15 mouse cellular contexts compared by ENCODE assay signal in genomic region chr4:56892501-56893115, GRCm38 (mm10). TPM values are rescaled to one million over a fixed set of nuclear protein-coding genes. Genes with fewer than 3 reads are reported as not detected.
DNase-seq lines count a peak whose midpoint lies in the region; ATAC-seq lines count a peak whose summit lies in the region.
"Had no signal": no experiment of that assay in that cellular context is flagged by ENCODE, and none has a peak within 500 bp of the region (broad histone marks: within the 10 kb centered on the region; RNA-seq: fewer than 3 reads in every experiment).

No protein-coding gene starts in this region.

- DNase-seq in CD4-positive, CD25-positive, alpha-beta regulatory T cell, adult 2 months (ENCODE audit: low read depth, low spot score), result peak; percentile 15
- peak; percentile 13 for DNase-seq in lung, postnatal 25 days (ENCODE audit: low spot score)
- DNase-seq in lung, postnatal 36 days, result no peak
- DNase-seq in splenic B cell, adult 2 months (ENCODE audit: low read depth, low spot score), result peak; percentile 68
- DNase-seq in thymus, adult 18-20 months, result no peak
- no peak for DNase-seq in kidney, postnatal 36 days
- DNase-seq: adrenal gland, postnatal 36 days; cerebellum, adult 9-10 months; heart, adult 2 months had no signal

- H3K4me1 ChIP-seq in intestine, embryonic 16.5 days (ENCODE audit: control insufficient read depth, insufficient read depth, low read length), result no peaks in the 10 kb centered on the region
- H3K4me1 ChIP-seq: embryonic facial prominence, embryonic 15.5 days; forebrain, embryonic 15.5 days; limb, embryonic 12.5 days had no signal

- no peak overlapping the region for H3K4me3 ChIP-seq in intestine, embryonic 16.5 days (ENCODE audit: low read length)
- H3K4me3 ChIP-seq: embryonic facial prominence, embryonic 15.5 days; forebrain, embryonic 15.5 days; heart, adult 2 months; limb, embryonic 12.5 days had no signal

- 75% methylated on average over 6 of the region's 6 CpGs for WGBS in intestine, embryonic 16.5 days

- H3K36me3 ChIP-seq in intestine, embryonic 16.5 days (ENCODE audit: control insufficient read depth, insufficient read depth, low read length), result 0 out of 2 replicates have a peak, but pooled peaks cover 4% of the 10 kb centered on the region
- peaks cover 5% of the 10 kb centered on the region; the same call in 1 of the 2 replicates for H3K36me3 ChIP-seq in splenic B cell, adult 2 months (ENCODE audit: control insufficient read depth, insufficient read depth, low read length, poor library complexity, severe bottlenecking)

- peak overlapping the region; percentile 27; the same call in 1 of the 2 replicates for H3K4me2 ChIP-seq in intestine, embryonic 16.5 days (ENCODE audit: low read depth, low read length)
- H3K4me2 ChIP-seq: embryonic facial prominence, embryonic 15.5 days; forebrain, embryonic 15.5 days; limb, embryonic 12.5 days had no signal

- H3K27me3 ChIP-seq in intestine, embryonic 16.5 days (replicated peaks; ENCODE audit: control insufficient read depth, insufficient read depth, low read length), result no peaks in the 10 kb centered on the region
- H3K27me3 ChIP-seq in splenic B cell, adult 2 months (ENCODE audit: control insufficient read depth, insufficient read depth, low read length, poor library complexity, severe bottlenecking), result no peaks in the 10 kb centered on the region
- H3K27me3 ChIP-seq: embryonic facial prominence, embryonic 15.5 days; forebrain, embryonic 15.5 days; limb, embryonic 12.5 days had no signal

- H3K9me3 ChIP-seq in intestine, embryonic 16.5 days (ENCODE audit: control insufficient read depth, low read length), result no peaks in the 10 kb centered on the region
- H3K9me3 ChIP-seq: embryonic facial prominence, embryonic 15.5 days; forebrain, embryonic 15.5 days; limb, embryonic 12.5 days had no signal

- no peak overlapping the region for H3K9ac ChIP-seq in intestine, embryonic 16.5 days (ENCODE audit: low read depth, low read length)
- H3K9ac ChIP-seq: embryonic facial prominence, embryonic 15.5 days; forebrain, embryonic 15.5 days; limb, embryonic 12.5 days had no signal

- H3K27ac ChIP-seq in intestine, embryonic 16.5 days (ENCODE audit: low read length), result peak overlapping the region; percentile 69
- H3K27ac ChIP-seq: embryonic facial prominence, embryonic 15.5 days; forebrain, embryonic 15.5 days; heart, adult 2 months; limb, embryonic 12.5 days; macrophage had no signal

- ATAC-seq in CD4-positive, CD25-positive, alpha-beta regulatory T cell, adult 4 months, result no peak
- peak; percentile 83 for ATAC-seq in intestine, embryonic 16.5 days
- ATAC-seq: forebrain, embryonic 15.5 days had no signal

RNA-seq across cellular contexts. Expression of gene Ctnnal1, which starts 27.6 kb away (rescaled TPM):
- polyA plus RNA-seq in CD4-positive, CD25-positive, alpha-beta regulatory T cell, adult 4 months (2017; shearing (Covaris generic)), result 1 to 10 TPM; 1.2 to 1.3 TPM
- 17.7 and 19.3 TPM in 2 replicates for polyA plus RNA-seq in intestine, embryonic 16.5 days (2015; fragmentation: Nextera tagmentation; extraction: Ambion mirVana)

RNA-seq across cellular contexts. Expression of gene Tmem245, which starts 54.6 kb away (rescaled TPM):
- polyA plus RNA-seq in CD4-positive, CD25-positive, alpha-beta regulatory T cell, adult 4 months (2017; shearing (Covaris generic)), result 1 to 10 TPM; 5.7 to 6.7 TPM
- polyA plus RNA-seq in intestine, embryonic 16.5 days (2015; fragmentation: Nextera tagmentation; extraction: Ambion mirVana), result 6.3 and 6.7 TPM in 2 replicates

Comparison
In these comparisons a context has a peak if more than half of its experiments do, and no peak if none do; other contexts are left out.
1. DNase-seq: peak in CD4-positive, CD25-positive, alpha-beta regulatory T cell, adult 2 months (single experiment), lung, postnatal 25 days (single experiment) and splenic B cell, adult 2 months (single experiment); none in lung, postnatal 36 days (single experiment), thymus, adult 18-20 months (0 of 2) and kidney, postnatal 36 days (0 of 2).